Mouse (Mus musculus) urinary bladder, postnatal 14 days (tissue): Measurements from ENCODE around the gene Gm12830.

Experiments used
- DNase-seq: peaks from one replicate; pipeline ENCODE4 v3.0.0; 2021; ENCODE audit warnings: low spot score

The Gm12830 gene

DNA sequence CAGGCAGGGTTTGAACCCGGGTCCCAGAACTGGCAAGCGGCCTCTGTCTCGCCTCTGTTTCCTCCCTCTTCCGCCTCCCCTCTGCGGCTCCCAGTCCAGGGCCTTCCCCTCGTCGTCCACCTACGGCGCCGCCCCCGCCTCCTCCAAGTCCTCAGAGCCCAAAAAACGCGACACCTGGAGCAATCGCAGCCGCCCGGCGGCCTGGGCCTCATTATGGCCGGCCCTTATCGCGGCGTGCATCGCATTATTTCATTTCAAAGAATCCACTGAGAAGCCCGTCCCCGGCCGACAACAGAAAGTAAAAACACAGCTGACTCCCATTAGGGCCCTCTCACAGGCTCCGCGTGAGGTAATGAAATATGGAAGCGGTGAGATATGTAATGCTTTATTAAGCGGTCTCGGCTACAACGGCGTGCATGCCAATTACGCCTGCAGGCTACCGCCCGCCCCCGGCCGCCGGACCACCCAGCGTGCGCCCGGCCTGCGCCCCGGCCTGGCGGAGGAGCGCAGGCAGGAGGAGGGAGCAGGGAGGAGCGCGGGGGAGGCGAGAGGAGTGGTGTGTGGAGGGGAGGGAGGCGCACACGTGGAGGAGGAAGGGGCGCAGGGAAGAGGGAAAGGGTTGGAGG lies at the start of gene Gm12830:
TSS of gene Gm12830 (plus strand) at position 156 of the 626 bp plus-strand sequence.
- peak; percentile 60 for DNase-seq

GRCm38 (mm10) chr4:114773316-114773715 lies 48.2 kb upstream of the Gm12830 start:
- no peak for DNase-seq

GRCm38 (mm10) chr4:114777625-114778202 lies 43.8 kb upstream of the Gm12830 start:
- no peak for DNase-seq

DNA sequence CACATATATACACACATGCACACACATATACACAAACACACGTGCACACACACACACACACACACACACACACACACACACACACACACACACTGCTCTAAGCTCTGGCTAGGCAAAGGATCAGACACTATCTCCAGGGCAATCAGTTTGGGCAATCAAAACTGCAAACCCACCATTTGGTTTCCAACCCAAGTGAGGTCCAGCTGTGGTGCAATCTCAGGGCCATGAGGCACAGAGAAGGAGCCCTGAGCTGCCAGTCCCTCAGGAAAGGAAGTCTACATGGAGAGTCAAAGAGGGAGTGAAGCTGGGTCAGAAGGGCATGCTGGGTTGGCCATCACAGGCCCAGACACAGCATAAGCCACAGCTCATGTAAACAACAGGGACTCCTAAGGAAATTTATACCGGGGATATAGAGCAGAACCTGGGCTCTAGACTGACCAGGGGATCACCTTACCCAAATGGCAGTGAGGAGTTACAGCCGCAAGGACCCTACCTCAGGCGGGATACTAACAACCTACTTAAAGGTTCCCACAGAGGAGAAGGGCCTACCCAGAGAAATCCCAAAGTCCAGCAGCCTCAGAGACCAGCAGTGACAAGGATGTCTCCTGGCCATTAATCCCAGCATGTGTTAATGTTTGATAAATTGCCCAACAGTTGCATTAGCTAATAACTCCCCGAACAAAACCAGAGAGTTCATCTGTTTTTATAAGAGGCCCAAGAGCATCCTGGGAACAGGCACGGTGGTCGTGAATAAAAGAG lies 42.6 kb upstream of the Gm12830 start:
- DNase-seq = no peak

- no peak for DNase-seq
Observed at GRCm38 (mm10) chr4:114779475-114779757, 42.1 kb upstream of the Gm12830 start.

- peak; percentile 21 for DNase-seq
Observed at GRCm38 (mm10) chr4:114779758-114780546, 41.6 kb upstream of the Gm12830 start.

DNA sequence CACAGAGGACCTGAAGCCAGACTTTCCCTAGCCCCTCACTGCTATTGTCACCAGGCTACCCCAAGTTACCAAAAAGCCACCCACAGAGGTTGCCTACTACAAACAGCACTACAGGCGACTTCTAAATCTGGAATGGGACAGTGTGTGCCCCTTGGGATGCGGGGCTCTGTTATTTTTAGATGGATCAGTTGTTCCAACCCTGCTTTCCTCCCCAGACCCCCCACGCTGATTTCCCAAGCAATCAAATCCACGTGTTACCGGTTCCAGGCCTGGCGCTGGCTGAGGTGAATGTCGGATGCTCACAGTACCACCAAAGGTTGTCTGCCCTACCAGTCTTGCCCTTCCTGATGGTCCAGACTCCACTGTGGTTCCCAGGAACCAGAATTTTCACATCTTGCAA lies 38.7 kb upstream of the Gm12830 start:
- no peak for DNase-seq

DNA sequence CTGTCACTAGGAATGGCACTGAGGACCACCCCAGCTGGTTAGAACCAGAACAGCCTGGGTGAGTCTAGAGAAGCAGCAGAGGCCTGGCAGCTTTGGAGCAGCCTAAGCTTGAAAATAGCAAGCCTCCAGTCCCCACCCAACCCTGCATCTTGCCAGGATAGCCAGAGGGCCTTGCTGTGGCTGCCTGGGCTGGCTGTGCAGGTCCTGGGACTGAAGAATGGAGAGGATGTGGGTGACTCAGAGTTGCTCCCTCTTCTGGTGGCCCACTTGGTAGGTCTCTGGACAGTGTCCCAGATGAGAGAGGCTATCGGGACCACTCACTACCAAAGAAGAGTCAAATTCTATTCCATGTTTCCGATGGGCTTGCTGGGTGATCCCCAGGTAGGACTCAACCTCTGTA lies 36.8 kb upstream of the Gm12830 start:
- peak; percentile 6 for DNase-seq

- DNase-seq = no peak
Observed at GRCm38 (mm10) chr4:114788856-114789255, 32.7 kb upstream of the Gm12830 start.

DNA sequence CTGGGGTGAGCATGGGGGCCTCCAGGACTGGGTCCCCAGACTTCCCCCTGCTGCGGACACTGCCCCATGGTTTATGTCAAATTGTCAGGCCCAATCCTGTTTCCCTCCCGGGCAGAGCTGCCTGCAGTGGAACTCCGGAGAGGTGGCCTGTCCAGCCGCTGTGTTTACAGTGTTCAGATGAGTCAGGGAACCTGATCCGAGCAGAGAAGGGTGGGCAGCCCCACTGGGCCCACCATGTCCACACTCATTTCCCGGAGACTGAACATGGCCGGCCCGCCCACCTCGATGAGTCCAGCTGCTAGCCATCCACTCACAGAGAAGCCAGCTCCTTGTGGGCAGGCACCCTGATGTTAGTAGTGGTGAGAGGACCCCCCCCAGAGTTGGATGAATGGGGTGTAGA lies 29.9 kb upstream of the Gm12830 start:
- DNase-seq = no peak

DNA sequence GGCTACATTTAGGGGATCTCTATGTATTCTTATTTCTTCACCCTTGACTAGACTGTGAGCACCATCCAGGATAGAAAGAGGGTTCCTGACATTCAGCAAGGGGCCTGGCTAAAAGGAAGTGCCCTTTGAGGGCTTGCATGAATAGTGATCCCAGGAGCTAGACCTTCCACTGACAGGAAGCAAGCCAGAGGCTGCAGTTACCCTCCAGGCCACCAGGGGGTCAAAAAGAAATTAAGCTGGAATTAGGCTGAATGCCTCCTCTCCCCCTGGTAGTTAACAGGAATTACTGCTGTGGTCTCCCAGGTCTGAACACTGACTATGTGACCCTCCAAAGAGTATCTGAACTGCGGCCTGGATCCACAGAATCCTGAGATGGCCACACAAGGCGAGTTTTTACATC lies 27.7 kb upstream of the Gm12830 start:
- DNase-seq = no peak

DNA sequence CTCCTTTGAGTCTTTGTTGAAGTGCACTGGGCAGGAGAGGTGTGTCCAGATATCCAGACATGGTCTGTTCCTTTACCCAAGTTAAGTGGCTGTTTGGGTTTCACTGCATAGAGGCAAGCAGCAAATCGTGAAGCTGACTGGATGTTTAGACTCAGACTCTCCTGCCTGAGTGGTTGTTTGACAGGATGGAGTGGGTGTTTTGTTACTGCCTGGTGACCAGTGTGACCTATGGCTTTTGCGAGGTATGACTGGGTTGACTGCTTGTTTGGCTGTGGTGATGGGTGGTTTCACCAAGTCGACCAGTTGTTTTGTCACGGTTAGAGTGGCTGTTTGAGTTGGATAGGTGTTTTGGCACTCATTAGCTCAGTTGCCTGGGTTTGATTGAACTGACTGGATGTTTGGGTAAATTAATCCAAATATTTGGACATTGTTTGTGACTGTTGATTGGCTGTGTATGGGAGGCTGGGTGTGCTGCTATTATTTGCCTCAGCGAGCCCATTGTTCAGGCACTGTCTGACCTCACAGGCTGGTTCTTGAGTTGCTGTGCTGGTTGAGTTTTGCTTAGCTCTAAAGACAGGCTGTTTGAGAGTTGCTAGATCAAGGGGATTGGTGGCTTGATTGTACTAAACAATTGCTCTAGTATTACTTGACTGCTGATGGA lies 24.1 kb upstream of the Gm12830 start:
- no peak for DNase-seq

- DNase-seq = no peak
Observed at GRCm38 (mm10) chr4:114798041-114798624, 23.4 kb upstream of the Gm12830 start.

GRCm38 (mm10) chr4:114804096-114804495 lies 17.4 kb upstream of the Gm12830 start:
- DNase-seq = no peak

DNA sequence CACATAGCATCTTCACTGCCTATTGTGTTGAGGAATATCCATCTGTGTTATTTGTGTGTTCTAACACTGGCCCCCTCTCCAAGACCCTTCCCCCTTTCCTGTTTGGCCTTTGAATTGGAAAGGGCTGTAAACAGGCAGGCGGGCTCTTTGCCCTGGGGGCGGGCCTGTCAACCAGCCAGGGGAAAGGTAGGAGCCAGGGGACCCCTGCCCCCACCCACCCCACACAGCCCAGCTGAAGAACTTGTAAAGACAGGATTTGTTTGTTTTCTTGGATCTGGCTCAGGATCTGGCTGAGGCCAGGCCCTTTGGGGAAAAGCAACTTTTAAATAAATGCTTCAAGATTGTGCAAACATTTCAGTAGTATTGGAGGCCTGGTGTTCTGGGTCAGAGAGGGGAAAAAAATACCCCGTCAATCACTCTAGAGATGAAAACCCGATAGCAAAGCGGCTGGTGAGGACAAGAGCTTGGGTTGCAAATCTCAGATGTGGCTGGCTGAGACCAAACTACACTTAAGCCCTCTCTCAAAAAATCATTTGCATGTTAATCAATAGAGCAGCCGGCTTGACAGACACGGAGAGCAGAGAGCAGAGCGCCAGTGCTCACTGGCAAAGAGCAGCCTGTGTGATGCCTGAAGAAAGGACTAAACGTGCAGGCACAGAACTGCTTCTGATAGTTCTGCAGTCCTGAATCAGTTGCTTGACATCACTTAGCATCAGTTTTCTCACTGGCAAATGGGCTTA lies 2.4 kb upstream of the Gm12830 start:
- DNase-seq = peak; percentile 10

DNA sequence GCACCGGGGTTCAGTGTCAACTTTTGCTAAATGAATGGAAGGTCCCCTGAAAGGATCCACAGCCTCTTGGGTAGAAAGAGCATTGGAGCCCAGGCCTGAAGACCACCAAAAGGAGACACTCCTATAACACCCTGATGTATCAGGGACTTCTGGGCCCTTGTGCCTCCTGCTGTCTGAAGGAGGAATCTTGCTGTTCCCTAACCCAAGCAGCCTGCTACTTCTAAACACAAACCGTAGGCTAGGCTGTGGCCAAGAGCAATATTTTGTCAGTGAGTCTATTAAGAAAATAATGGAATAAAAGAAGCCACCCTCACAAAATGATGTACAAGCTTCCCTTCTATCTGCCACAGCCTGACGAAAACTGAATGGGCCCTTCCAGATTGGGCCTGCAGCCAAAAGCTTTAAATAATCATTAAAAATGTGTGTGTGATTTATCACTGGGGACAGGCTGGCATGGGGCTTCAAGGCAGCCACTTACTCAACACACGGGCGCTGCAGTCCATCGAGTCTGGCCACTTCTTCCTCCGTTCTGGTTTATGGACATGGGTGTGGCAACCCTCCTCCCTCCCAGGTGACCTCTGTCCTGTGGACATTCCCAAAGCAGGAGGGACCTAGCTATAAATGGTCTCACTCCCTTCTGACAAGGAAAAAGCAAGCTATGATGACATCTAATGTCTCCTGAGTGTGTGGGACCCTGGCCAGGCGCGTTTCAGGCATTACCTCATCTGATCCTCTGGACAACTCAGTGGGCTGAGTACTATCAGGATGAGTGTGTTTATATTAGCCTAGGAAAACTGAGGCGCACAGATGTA lies 13.5 kb downstream of the Gm12830 start:
- peak; percentile 15 for DNase-seq

- no peak for DNase-seq
Observed at GRCm38 (mm10) chr4:114841336-114841920, 19.9 kb downstream of the Gm12830 start.

GRCm38 (mm10) chr4:114842376-114842960 lies 20.9 kb downstream of the Gm12830 start:
- no peak for DNase-seq

DNA sequence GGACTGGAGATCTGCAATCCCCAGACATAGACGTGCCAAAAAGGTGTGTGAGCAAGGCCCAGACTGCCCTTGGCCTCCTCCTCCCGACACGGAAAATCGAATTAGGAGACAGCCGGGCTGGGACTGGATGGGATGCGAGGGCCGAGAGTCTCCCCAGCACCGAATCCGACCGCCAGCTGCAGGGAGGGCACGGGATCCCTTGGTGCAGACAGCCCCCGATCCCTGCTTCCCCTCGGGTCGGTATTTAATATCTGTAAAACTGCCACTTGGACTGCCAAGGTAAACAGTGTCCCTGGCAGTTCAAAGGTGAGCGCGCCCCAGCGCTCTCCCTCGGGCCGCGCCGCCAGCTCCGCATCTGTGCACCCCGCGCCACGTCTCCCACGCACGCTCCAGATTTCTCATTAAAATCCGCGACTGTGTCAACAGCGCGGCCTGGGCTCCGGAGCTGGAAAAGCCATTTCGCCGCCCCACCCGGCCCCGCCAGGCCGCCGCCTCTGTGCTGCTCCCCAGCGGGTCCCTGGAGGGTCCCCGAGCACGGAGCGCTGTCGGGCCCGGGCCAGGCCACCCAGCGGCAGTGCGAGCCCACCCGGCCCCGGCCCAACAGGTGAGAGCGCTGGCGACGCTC lies 21.7 kb downstream of the Gm12830 start:
- DNase-seq = no peak
